Mouse (Mus musculus) forebrain, embryonic 14.5 days (tissue): Measurements from ENCODE around the gene Jam2. TPM values are rescaled to one million over a fixed set of nuclear protein-coding genes. Genes with fewer than 3 reads are reported as not detected.

ENCODE experiments used
- ATAC-seq: fragments of 200-750 bp; cut with Nextera tagmentation; 2 replicates; pipeline ENCODE4 v1.8.0; 2017; ENCODE audit warnings: mild to moderate bottlenecking, moderate library complexity
- DNase-seq: peaks from one replicate; pipeline ENCODE4 v3.0.0-alpha.2; 2015; ENCODE audit warnings: low spot score
- H3K27ac ChIP-seq: fragments of 300-500 bp; sonication (generic); 2 replicates; pipeline ENCODE4 v1.5.1; 2014; ENCODE audit warnings: low read depth, mild to moderate bottlenecking, control low read depth, low read length, moderate library complexity
- H3K27me3 ChIP-seq: fragments of 300-500 bp; sonication (generic); replicated peaks from 2 replicates; pipeline ENCODE4 v1.6.1; 2014; ENCODE audit warnings: low read length, control low read depth, mixed read lengths; ENCODE audit not compliant: control insufficient read depth, insufficient read depth
- H3K36me3 ChIP-seq: fragments of 300-500 bp; sonication (generic); 2 replicates; pipeline ENCODE4 v1.6.1; 2014; ENCODE audit warnings: low read length, control low read depth; ENCODE audit not compliant: control insufficient read depth, insufficient read depth
- H3K4me1 ChIP-seq: fragments of 300-500 bp; sonication (generic); 2 replicates; pipeline ENCODE4 v1.6.1; 2014; ENCODE audit warnings: antibody characterized with exemption, low read length, control low read depth; ENCODE audit not compliant: control insufficient read depth, insufficient read depth
- H3K4me2 ChIP-seq: fragments of 300-500 bp; sonication (generic); 2 replicates; pipeline ENCODE4 v1.6.1; 2014; ENCODE audit warnings: mild to moderate bottlenecking, control low read depth, low read length
- H3K4me3 ChIP-seq: fragments of 300-500 bp; sonication (generic); 2 replicates; pipeline ENCODE4 v1.5.1; 2014; ENCODE audit warnings: low read depth, low read length, control low read depth
- H3K9ac ChIP-seq: fragments of 300-500 bp; sonication (generic); 2 replicates; pipeline ENCODE4 v1.6.1; 2014; ENCODE audit warnings: mild to moderate bottlenecking, low read length, control low read depth, moderate library complexity
- H3K9me3 ChIP-seq: fragments of 300-500 bp; sonication (generic); replicated peaks from 2 replicates; pipeline ENCODE4 v1.6.1; 2016; ENCODE audit warnings: low read length, control low read depth, mixed read lengths; ENCODE audit not compliant: control insufficient read depth
- WGBS: fragments of 180-500 bp; shearing (Covaris S2); extraction: QIAGEN DNeasy Blood & Tissue Kit; methylation state at CpG from one replicate; pipeline ENCODE4 v1.1.7; 2014; 5-methylcytosine and 5-hydroxymethylcytosine counted together
- polyA plus RNA-seq: library from polyadenylated mRNA; unstranded; fragments of >200 nt; fragmentation: Nextera tagmentation; extraction: Ambion mirVana; gene quantifications from 2 replicates; pipeline ENCODE4 v1.2.1, GENCODE M21; 2014

The Jam2 gene
- polyA plus RNA-seq, 1 experiment from 2014 or later, result 28.9 TPM

DNA sequence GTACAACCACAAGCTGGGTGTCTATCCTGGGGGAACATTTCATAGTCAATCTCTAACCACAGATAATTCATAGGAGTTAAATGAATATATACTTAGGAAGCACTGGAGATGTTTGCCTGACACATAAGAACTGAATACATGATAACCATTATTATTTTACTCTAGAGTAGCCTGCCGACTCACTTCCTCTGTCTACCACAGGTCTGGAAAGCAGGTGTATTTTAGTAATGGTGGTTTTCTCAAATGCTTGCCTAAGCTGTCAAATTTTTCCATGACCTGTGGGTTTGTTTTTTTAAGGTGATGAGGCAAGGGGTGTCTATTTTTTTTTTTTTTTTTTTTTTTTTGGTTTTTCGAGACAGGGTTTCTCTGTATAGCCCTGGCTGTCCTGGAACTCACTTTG lies 26.1 kb downstream of the Jam2 start:
- H3K36me3 ChIP-seq, result 0 out of 2 replicates have a peak, but pooled peaks cover 7% of the 10 kb centered on the region
- H3K4me3 ChIP-seq, result no peak overlapping the region
- H3K4me2 ChIP-seq, result no peak overlapping the region
- H3K27ac ChIP-seq, result no peak overlapping the region
- 97% methylated on average over 1 of the region's 2 CpGs for WGBS
- H3K9ac ChIP-seq, result no peak overlapping the region
- no peaks in the 10 kb centered on the region for H3K9me3 ChIP-seq
- ATAC-seq (no peak), DNase-seq (no peak)
- no peaks in the 10 kb centered on the region for H3K27me3 ChIP-seq
- no peaks in the 10 kb centered on the region for H3K4me1 ChIP-seq

DNA sequence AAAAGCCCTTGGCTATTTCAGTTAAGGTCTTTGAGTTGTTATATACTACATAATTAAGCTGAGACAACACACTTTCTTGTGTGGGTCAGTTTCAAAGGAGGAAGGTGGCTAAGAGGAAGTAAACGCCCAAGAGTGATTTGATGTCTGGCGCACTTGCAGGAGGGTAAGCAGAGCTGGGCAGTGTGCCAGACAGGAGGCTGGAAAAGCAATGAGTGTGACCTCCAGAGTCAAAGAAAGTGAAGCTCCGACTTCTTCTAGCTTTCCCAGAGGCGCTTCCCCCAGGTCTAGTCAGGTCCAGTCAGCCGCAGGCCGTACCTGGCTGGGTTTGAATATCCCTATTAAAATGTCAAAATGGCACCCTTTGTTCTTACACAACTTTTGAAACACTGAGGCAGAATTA lies 28.3 kb downstream of the Jam2 start:
- DNase-seq (peak; percentile 16), ATAC-seq (no peak)
- Histone ChIP-seq H3K4me3 (no peak overlapping the region), H3K27ac (no peak overlapping the region), H3K27me3 (no peaks in the 10 kb centered on the region), H3K36me3 (peaks cover 13% of the 10 kb centered on the region; the same call in 1 of the 2 replicates), H3K4me2 (no peak overlapping the region), H3K9ac (no peak overlapping the region), H3K9me3 (no peaks in the 10 kb centered on the region), H3K4me1 (no peaks in the 10 kb centered on the region)
- WGBS, result 76% methylated on average over 6 of the region's 6 CpGs

DNA sequence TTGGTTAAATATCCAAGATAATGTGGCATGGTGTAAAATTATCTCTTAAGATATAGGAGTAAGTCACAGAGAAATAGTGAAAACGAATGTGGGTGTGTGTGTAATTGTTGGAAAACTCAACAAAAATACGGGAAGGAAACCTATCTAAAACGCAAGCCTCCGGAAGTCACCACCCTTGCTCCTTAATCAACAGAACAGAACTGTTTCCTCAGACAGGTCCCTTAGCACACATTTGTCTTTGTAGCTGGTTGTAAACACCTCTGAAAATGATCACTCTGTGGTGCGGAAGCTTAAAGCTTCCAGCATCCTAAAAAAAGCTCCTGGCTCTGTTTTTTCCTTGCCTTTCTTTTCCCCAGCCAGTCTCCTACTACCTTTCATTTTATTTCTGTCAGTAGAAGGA lies 30.9 kb downstream of the Jam2 start:
- DNase-seq (no peak), ATAC-seq (no peak)
- no peak overlapping the region for H3K4me2 ChIP-seq
- H3K4me1 ChIP-seq, result no peaks in the 10 kb centered on the region
- H3K27ac ChIP-seq, result no peak overlapping the region
- no peak overlapping the region for H3K4me3 ChIP-seq
- peaks cover 28% of the 10 kb centered on the region for H3K36me3 ChIP-seq
- WGBS, result 91% methylated on average over 5 of the region's 5 CpGs
- H3K9me3 ChIP-seq, result no peaks in the 10 kb centered on the region
- no peaks in the 10 kb centered on the region for H3K27me3 ChIP-seq
- no peak overlapping the region for H3K9ac ChIP-seq

DNA sequence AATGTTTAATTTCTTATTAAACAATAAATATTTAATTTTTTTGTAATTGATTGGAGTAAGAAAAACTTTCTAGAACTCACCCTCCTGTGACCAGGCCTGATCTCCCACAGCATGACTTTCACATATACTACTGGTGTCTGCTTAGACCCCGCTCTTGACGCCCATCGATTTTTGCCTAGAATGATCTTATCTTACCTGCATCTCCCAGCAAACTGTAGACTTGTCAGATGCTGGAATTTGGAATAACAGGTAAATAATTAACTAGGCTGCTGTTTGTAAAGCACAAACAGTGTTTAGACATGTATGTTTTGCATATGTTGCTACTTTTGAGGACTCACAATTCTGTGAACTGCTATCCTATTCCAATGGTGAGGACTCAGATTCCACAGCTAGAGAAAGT lies 32.3 kb downstream of the Jam2 start:
- H3K27me3 ChIP-seq, result no peaks in the 10 kb centered on the region
- H3K27ac ChIP-seq, result no peak overlapping the region
- H3K36me3 ChIP-seq, result peaks cover 31% of the 10 kb centered on the region
- H3K4me2 ChIP-seq, result no peak overlapping the region
- H3K9me3 ChIP-seq, result no peaks in the 10 kb centered on the region
- DNase-seq (no peak), ATAC-seq (no peak)
- no peak overlapping the region for H3K4me3 ChIP-seq
- 95% methylated on average over 3 of the region's 3 CpGs for WGBS
- H3K9ac ChIP-seq, result no peak overlapping the region
- no peaks in the 10 kb centered on the region for H3K4me1 ChIP-seq

DNA sequence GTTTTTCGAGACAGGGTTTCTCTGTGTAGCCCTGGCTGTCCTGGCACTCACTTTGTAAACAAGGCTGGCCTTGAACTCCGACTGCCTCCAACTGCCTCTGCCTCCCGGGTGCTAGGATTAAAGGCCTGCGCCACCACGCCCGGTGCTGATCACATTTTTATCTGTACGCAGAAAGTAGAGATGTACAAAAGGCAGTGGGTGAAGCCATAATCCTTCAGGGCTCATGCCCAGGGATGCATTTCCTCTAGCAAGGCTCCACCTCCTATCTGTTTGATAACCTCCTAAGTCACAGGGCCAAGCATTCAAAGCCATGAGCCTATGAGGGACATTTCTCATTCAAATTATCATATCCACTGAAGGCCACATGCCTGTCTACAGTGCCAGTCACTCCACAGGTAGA lies 34.0 kb downstream of the Jam2 start:
- WGBS, result 98% methylated on average over 7 of the region's 7 CpGs
- no peaks in the 10 kb centered on the region for H3K9me3 ChIP-seq
- no peaks in the 10 kb centered on the region for H3K27me3 ChIP-seq
- no peaks in the 10 kb centered on the region for H3K4me1 ChIP-seq
- no peak for ATAC-seq
- H3K9ac ChIP-seq, result no peak overlapping the region
- H3K36me3 ChIP-seq, result peaks cover 43% of the 10 kb centered on the region
- H3K4me2 ChIP-seq, result no peak overlapping the region
- H3K4me3 ChIP-seq, result no peak overlapping the region
- H3K27ac ChIP-seq, result no peak overlapping the region
- DNase-seq, result no peak

DNA sequence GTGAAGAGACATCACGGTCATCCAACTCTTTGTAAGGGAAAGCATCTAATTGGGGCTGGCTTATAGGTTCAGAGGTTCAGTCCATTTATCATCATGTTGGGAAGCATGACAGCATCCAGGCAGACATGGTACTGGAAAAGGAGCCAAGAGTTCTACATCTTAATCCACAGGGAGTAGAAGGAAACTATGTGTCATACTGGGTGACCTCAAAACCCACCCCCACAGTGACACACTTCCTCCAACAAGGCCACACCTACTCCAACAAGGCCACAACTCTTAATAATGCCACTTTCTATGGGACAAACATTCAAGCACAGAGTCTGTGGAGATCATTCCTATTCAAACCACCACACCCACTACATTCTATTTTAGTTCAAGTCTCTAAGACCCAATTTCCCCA lies 36.3 kb downstream of the Jam2 start:
- no peak for DNase-seq
- Histone ChIP-seq H3K36me3 (peaks cover 39% of the 10 kb centered on the region), H3K27me3 (no peaks in the 10 kb centered on the region)

DNA sequence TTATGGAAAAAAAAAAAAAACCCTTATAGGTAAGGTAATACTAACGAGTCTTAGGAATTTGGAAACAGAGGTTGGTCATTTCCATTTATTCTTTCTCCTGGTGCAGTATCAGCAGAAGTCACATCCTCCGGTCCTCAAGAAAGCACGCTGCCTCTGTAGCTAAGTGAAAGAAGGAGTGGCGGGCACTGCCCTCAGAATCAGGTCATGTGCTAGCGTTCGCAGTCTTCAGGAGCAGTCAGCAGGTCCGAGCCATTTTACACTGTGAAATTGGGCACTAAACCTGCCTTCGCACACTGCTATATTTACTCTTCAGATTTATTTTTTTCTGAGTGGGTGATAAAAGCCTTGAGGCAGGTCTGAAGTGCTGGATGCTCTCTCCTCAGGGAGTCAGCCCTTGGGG lies 39.9 kb downstream of the Jam2 start:
- ATAC-seq (no peak), DNase-seq (no peak)
- H3K4me1 ChIP-seq, result no peaks in the 10 kb centered on the region
- H3K4me2 ChIP-seq, result no peak overlapping the region
- WGBS, result 88% methylated on average over 8 of the region's 8 CpGs
- H3K4me3 ChIP-seq, result no peak overlapping the region
- H3K27ac ChIP-seq, result no peak overlapping the region
- no peak overlapping the region for H3K9ac ChIP-seq
- H3K27me3 ChIP-seq, result no peaks in the 10 kb centered on the region
- peaks cover 25% of the 10 kb centered on the region; the same call in 1 of the 2 replicates for H3K36me3 ChIP-seq
- H3K9me3 ChIP-seq, result no peaks in the 10 kb centered on the region

More for the DNA sequence above, 36.3 kb downstream of the Jam2 start:
- no peaks in the 10 kb centered on the region for H3K4me1 ChIP-seq
- H3K27ac ChIP-seq, result no peak overlapping the region
- H3K4me2 ChIP-seq, result no peak overlapping the region
- whole genome bisulfite sequencing, result 93% methylated on average over 1 of the region's 1 CpGs
- H3K9ac ChIP-seq, result no peak overlapping the region
- H3K9me3 ChIP-seq, result no peaks in the 10 kb centered on the region
- no peak overlapping the region for H3K4me3 ChIP-seq
- ATAC-seq, result no peak

DNA sequence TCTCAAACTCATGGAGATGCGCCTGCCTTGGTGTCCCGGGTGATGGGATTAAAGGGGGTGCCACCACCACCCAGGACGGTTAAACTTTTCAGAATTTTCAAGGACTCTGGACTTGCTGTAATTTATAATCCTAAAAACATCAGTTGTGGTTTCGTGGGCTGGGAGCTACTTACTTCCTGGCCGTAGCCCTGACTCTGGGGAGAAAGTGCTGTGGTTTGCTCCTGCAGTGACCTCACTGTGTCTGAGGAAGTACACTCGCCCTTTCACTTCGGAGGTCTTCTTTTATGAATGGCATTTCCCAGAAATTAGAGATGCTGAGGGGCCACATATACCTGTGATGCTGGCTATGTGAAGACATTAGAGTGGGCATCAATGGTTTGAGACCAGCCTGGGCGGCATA lies 40.6 kb downstream of the Jam2 start:
- DNase-seq (no peak), ATAC-seq (no peak)
- Histone ChIP-seq H3K27me3 (no peaks in the 10 kb centered on the region), H3K36me3 (peaks cover 28% of the 10 kb centered on the region; the same call in 1 of the 2 replicates), H3K9me3 (no peaks in the 10 kb centered on the region), H3K4me3 (no peak overlapping the region), H3K27ac (no peak overlapping the region), H3K4me1 (no peaks in the 10 kb centered on the region), H3K4me2 (no peak overlapping the region), H3K9ac (no peak overlapping the region)
- WGBS, result 89% methylated on average over 8 of the region's 8 CpGs

DNA sequence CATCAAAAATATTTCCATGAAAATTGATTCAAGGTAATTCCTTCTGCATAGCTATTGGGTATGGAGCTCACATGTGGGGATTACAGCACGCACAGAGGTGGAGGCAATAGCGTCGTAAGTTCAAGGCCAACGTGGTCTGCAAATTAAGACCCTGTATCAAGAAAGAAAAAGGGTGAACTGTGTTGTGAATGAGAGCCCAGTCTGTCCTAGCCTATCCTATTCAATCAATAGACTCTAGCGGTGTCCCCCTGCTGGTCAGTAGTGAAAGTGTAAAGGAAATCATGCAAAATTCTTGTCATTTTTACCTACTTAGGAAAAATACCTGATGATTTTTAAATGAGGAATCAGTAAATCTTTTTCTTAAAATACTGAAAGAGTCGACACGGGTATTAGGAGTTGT lies 43.5 kb downstream of the Jam2 start:
- no peak overlapping the region for H3K9ac ChIP-seq
- no peak overlapping the region for H3K4me2 ChIP-seq
- H3K27me3 ChIP-seq, result no peaks in the 10 kb centered on the region
- DNase-seq (peak; percentile 74), ATAC-seq (peak; percentile 77)
- no peak overlapping the region for H3K4me3 ChIP-seq
- no peaks in the 10 kb centered on the region for H3K4me1 ChIP-seq
- no peaks in the 10 kb centered on the region for H3K9me3 ChIP-seq
- WGBS, result 29% methylated on average over 7 of the region's 7 CpGs
- H3K36me3 ChIP-seq, result peaks cover 32% of the 10 kb centered on the region
- no peak overlapping the region for H3K27ac ChIP-seq
